12 mouse cellular contexts compared by ENCODE assay signal in the genomic region with DNA sequence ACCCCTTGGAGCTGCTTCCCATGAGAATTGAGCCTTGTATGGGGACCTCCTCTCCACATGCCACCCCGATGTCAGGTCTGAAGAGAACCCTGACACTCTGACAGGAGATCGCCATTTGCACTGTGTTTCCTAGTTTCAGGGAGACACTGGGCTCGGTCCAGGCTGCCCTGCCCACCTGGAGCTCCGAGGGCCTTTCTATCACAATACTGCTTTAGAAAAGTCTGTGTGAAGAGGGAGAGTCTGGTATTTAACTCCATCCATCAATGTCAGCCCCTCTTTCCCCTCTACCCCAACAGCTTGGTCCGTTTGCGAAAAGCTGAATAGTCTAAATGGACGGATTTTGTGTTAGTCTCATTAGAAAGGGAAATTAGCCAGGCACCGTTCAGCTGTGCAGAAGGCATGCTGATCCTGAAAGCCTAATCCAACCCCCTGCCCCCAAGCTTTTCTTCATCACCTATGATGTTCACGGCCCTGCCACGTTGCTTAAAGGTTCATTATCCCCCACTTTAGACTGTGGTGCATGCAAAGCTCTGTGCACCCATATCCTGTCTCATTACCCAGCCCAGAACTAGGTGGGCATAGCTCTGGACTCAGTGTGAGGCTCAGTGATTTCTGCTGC.
DNase-seq lines count a peak whose midpoint lies in the region; ATAC-seq and TF ChIP-seq lines count a peak whose summit lies in the region.
"Had no signal": no experiment of that assay in that cellular context is flagged by ENCODE, and none has a peak within 500 bp of the region (broad histone marks: within the 10 kb centered on the region; RNA-seq: fewer than 3 reads in every experiment).

No protein-coding gene starts in this region.

- peak overlapping the region; percentile 79 for H3K27ac ChIP-seq in forebrain, embryonic 10.5 days
- H3K27ac ChIP-seq in hindbrain, embryonic 13.5 days, result peak overlapping the region; percentile 78
- peak overlapping the region; percentile 71 for H3K27ac ChIP-seq in midbrain, embryonic 15.5 days
- H3K27ac ChIP-seq: lung, embryonic 15.5 days had no signal

- H3K4me1 ChIP-seq in forebrain, embryonic 10.5 days, result peaks cover 69% of the 10 kb centered on the region
- H3K4me1 ChIP-seq in hindbrain, embryonic 13.5 days (replicated peaks), result peaks cover 35% of the 10 kb centered on the region
- peaks cover 38% of the 10 kb centered on the region for H3K4me1 ChIP-seq in midbrain, embryonic 15.5 days
- H3K4me1 ChIP-seq: lung, embryonic 15.5 days had no signal

- H3K4me3 ChIP-seq in forebrain, embryonic 10.5 days, result peak overlapping the region; percentile 27; the same call in 1 of the 2 replicates
- H3K4me3 ChIP-seq in hindbrain, embryonic 13.5 days, result no peak overlapping the region
- no peak overlapping the region for H3K4me3 ChIP-seq in midbrain, embryonic 15.5 days
- H3K4me3 ChIP-seq: lung, embryonic 15.5 days had no signal

- peak; percentile 96 for DNase-seq in brain, embryonic 14.5 days (ENCODE audit: low read depth)
- DNase-seq in forebrain, embryonic 10.5 days (ENCODE audit: extremely low spot score, low spot score), result peak; percentile 62
- no peak for DNase-seq in right cerebral cortex, postnatal 4 days
- DNase-seq in urinary bladder, adult 18-20 months (ENCODE audit: low spot score in 2 of 2), result no peak
- DNase-seq in liver, result no peak
- no peak for DNase-seq in ovary, postnatal 14 days (ENCODE audit: low spot score)
- DNase-seq: adrenal gland, postnatal 14 days; gastrocnemius, postnatal 14 days; kidney, postnatal 14 days had no signal

- peaks cover 9% of the 10 kb centered on the region for H3K27me3 ChIP-seq in forebrain, embryonic 10.5 days (ENCODE audit: poor library complexity, severe bottlenecking)
- no peaks in the 10 kb centered on the region for H3K27me3 ChIP-seq in hindbrain, embryonic 13.5 days
- H3K27me3 ChIP-seq in midbrain, embryonic 15.5 days (replicated peaks), result no peaks in the 10 kb centered on the region
- H3K27me3 ChIP-seq: lung, embryonic 15.5 days had no signal

- ATAC-seq in hindbrain, embryonic 13.5 days (ENCODE audit: low FRiP score), result peak; percentile 84
- peak; percentile 84 for ATAC-seq in midbrain, embryonic 15.5 days (replicated peaks)

- 25% methylated on average over 10 of the region's 10 CpGs for WGBS in forebrain, embryonic 10.5 days
- 10% methylated on average over 10 of the region's 10 CpGs for WGBS in hindbrain, embryonic 13.5 days
- 14% methylated on average over 10 of the region's 10 CpGs for whole genome bisulfite sequencing in midbrain, embryonic 15.5 days

- H3K36me3 ChIP-seq in forebrain, embryonic 10.5 days (replicated peaks), result no peaks in the 10 kb centered on the region
- H3K36me3 ChIP-seq in hindbrain, embryonic 13.5 days, result no peaks in the 10 kb centered on the region
- no peaks in the 10 kb centered on the region for H3K36me3 ChIP-seq in midbrain, embryonic 15.5 days (replicated peaks)
- H3K36me3 ChIP-seq: lung, embryonic 15.5 days had no signal

- TF ChIP-seq CTCF in brain, embryonic 14.5 days (IDR thresholded peaks at IDR 0.05; ENCODE audit: borderline replicate concordance, extremely low read depth, insufficient read depth, insufficient read length), result no peak

- no peaks in the 10 kb centered on the region for H3K9me3 ChIP-seq in forebrain, embryonic 10.5 days
- H3K9me3 ChIP-seq in hindbrain, embryonic 13.5 days, result no peaks in the 10 kb centered on the region
- H3K9me3 ChIP-seq in midbrain, embryonic 15.5 days, result no peaks in the 10 kb centered on the region
- H3K9me3 ChIP-seq: lung, embryonic 15.5 days had no signal

- no peak for TF ChIP-seq POLR2A in brain, embryonic 14.5 days (IDR thresholded peaks at IDR 0.05; ENCODE audit: borderline replicate concordance, extremely low read depth, insufficient read depth, insufficient read length, poor library complexity, severe bottlenecking)

- H3K9ac ChIP-seq in hindbrain, embryonic 13.5 days, result no peak overlapping the region
- no peak overlapping the region for H3K9ac ChIP-seq in midbrain, embryonic 15.5 days
- H3K9ac ChIP-seq: lung, embryonic 15.5 days had no signal

- peak overlapping the region; percentile 22 for H3K4me2 ChIP-seq in hindbrain, embryonic 13.5 days
- peak overlapping the region; percentile 26; the same call in 1 of the 2 replicates for H3K4me2 ChIP-seq in midbrain, embryonic 15.5 days
- H3K4me2 ChIP-seq: lung, embryonic 15.5 days had no signal

Comparison
In these comparisons a context has a peak if more than half of its experiments do, and no peak if none do; other contexts are left out.
1. DNase-seq: peak in brain, embryonic 14.5 days (single experiment) and forebrain, embryonic 10.5 days (single experiment); none in right cerebral cortex, postnatal 4 days (single experiment), urinary bladder, adult 18-20 months (0 of 2), liver (single experiment) and ovary, postnatal 14 days (single experiment).
2. Peak in every context shown above with its lines, with median percentiles within 50 percentile points of each other: H3K27ac ChIP-seq.